Mouse (Mus musculus): ENCODE data around the gene Man1b1. TPM values are rescaled to one million over a fixed set of nuclear protein-coding genes. Genes with fewer than 3 reads are reported as not detected.

Man1b1 gene
- polyA plus RNA-seq, 1 experiment from 2014 or later, result 52.3 TPM

- 57% methylated on average over 5 of the region's 5 CpGs for WGBS
- no peak overlapping the region for H3K4me3 ChIP-seq
- H3K9me3 ChIP-seq, result no peaks in the 10 kb centered on the region
- no peak for DNase-seq (ENCODE audit: low spot score)
- no peaks in the 10 kb centered on the region for H3K4me1 ChIP-seq
- H3K27ac ChIP-seq, result no peak overlapping the region
- H3K36me3 ChIP-seq, result no peaks in the 10 kb centered on the region
- H3K27me3 ChIP-seq (ENCODE audit: insufficient read depth, poor library complexity, severe bottlenecking), result peaks cover 9% of the 10 kb centered on the region; the same call in 1 of the 2 replicates
Measured at GRCm38 (mm10) chr2:25384492-25384891, 52.4 kb downstream of the Man1b1 start.

GRCm38 (mm10) chr2:25391266-25391665 lies 59.1 kb downstream of the Man1b1 start:
- Histone ChIP-seq H3K9me3 (no peaks in the 10 kb centered on the region), H3K27me3 (ENCODE audit: insufficient read depth, poor library complexity, severe bottlenecking) (peaks cover 50% of the 10 kb centered on the region), H3K36me3 (no peaks in the 10 kb centered on the region), H3K27ac (no peak overlapping the region), H3K4me1 (peaks cover 18% of the 10 kb centered on the region), H3K4me3 (no peak overlapping the region)
- WGBS, result 72% methylated on average over 5 of the region's 5 CpGs
- DNase-seq (ENCODE audit: low spot score), result no peak

GRCm38 (mm10) chr2:25394281-25395221 lies 62.4 kb downstream of the Man1b1 start:
- DNase-seq (ENCODE audit: low spot score), result no peak
- Histone ChIP-seq H3K4me1 (peaks cover 21% of the 10 kb centered on the region), H3K4me3 (no peak overlapping the region), H3K27me3 (ENCODE audit: insufficient read depth, poor library complexity, severe bottlenecking) (peaks cover 80% of the 10 kb centered on the region), H3K36me3 (no peaks in the 10 kb centered on the region), H3K9me3 (no peaks in the 10 kb centered on the region), H3K27ac (no peak overlapping the region)
- 33% methylated on average over 3 of the region's 3 CpGs for WGBS

- no peak for DNase-seq (ENCODE audit: low spot score)
- H3K9me3 ChIP-seq, result no peaks in the 10 kb centered on the region
- H3K27ac ChIP-seq, result no peak within 1 kb of the TSS
- H3K36me3 ChIP-seq, result no peaks in the 10 kb centered on the region
- H3K27me3 ChIP-seq (ENCODE audit: insufficient read depth, poor library complexity, severe bottlenecking), result peaks cover 94% of the 10 kb centered on the region
- peaks cover 26% of the 10 kb centered on the region for H3K4me1 ChIP-seq
- WGBS, result 1% methylated on average over 57 of the region's 57 CpGs
- H3K4me3 ChIP-seq, result peak within 1 kb of the TSS; percentile 55
Measured at GRCm38 (mm10) chr2:25395721-25396596, 63.8 kb downstream of the Man1b1 start, which contains the start of gene Entpd2. Entpd2 (plus strand) TSS chr2:25395874.

- DNase-seq (ENCODE audit: low spot score), result no peak
- H3K36me3 ChIP-seq, result no peaks in the 10 kb centered on the region
- 25% methylated on average over 3 of the region's 3 CpGs for WGBS
- H3K27me3 ChIP-seq (ENCODE audit: insufficient read depth, poor library complexity, severe bottlenecking), result peaks cover 97% of the 10 kb centered on the region
- H3K4me1 ChIP-seq, result peaks cover 26% of the 10 kb centered on the region
- H3K9me3 ChIP-seq, result no peaks in the 10 kb centered on the region
- H3K27ac ChIP-seq, result no peak overlapping the region
- H3K4me3 ChIP-seq, result peak overlapping the region; percentile 55
Measured at GRCm38 (mm10) chr2:25396597-25396983, 64.5 kb downstream of the Man1b1 start.

- H3K4me1 ChIP-seq, result peaks cover 26% of the 10 kb centered on the region
- WGBS, result 44% methylated on average over 1 of the region's 1 CpGs
- H3K36me3 ChIP-seq, result no peaks in the 10 kb centered on the region
- H3K27me3 ChIP-seq (ENCODE audit: insufficient read depth, poor library complexity, severe bottlenecking), result peaks cover 98% of the 10 kb centered on the region
- H3K27ac ChIP-seq, result no peak overlapping the region
- no peak overlapping the region for H3K4me3 ChIP-seq
- H3K9me3 ChIP-seq, result no peaks in the 10 kb centered on the region
- no peak for DNase-seq (ENCODE audit: low spot score)
Measured at GRCm38 (mm10) chr2:25397010-25397409, 64.9 kb downstream of the Man1b1 start.

GRCm38 (mm10) chr2:25398065-25398464 lies 65.9 kb downstream of the Man1b1 start:
- no peaks in the 10 kb centered on the region for H3K9me3 ChIP-seq
- no peak for DNase-seq (ENCODE audit: low spot score)
- WGBS, result 81% methylated on average over 7 of the region's 7 CpGs
- peaks cover 33% of the 10 kb centered on the region for H3K4me1 ChIP-seq
- no peak overlapping the region for H3K27ac ChIP-seq
- peaks cover 100% of the 10 kb centered on the region for H3K27me3 ChIP-seq (ENCODE audit: insufficient read depth, poor library complexity, severe bottlenecking)
- no peaks in the 10 kb centered on the region for H3K36me3 ChIP-seq
- H3K4me3 ChIP-seq, result no peak overlapping the region

GRCm38 (mm10) chr2:25399051-25399450 lies 66.9 kb downstream of the Man1b1 start, which contains the start of gene Npdc1:
Npdc1 (plus strand) TSS chr2:25399351.
- H3K36me3 ChIP-seq, result no peaks in the 10 kb centered on the region
- H3K27me3 ChIP-seq (ENCODE audit: insufficient read depth, poor library complexity, severe bottlenecking), result peaks cover 100% of the 10 kb centered on the region
- 53% methylated on average over 8 of the region's 8 CpGs for WGBS
- H3K4me1 ChIP-seq, result peaks cover 36% of the 10 kb centered on the region
- no peak within 1 kb of the TSS for H3K4me3 ChIP-seq
- H3K27ac ChIP-seq, result no peak within 1 kb of the TSS
- no peaks in the 10 kb centered on the region for H3K9me3 ChIP-seq
- no peak for DNase-seq (ENCODE audit: low spot score)

- H3K9me3 ChIP-seq, result no peaks in the 10 kb centered on the region
- H3K27ac ChIP-seq, result no peak overlapping the region
- DNase-seq (ENCODE audit: low spot score), result no peak
- H3K27me3 ChIP-seq (ENCODE audit: insufficient read depth, poor library complexity, severe bottlenecking), result peaks cover 98% of the 10 kb centered on the region
- H3K36me3 ChIP-seq, result no peaks in the 10 kb centered on the region
- H3K4me1 ChIP-seq, result peaks cover 26% of the 10 kb centered on the region
- peak overlapping the region; percentile 22; the same call in 1 of the 2 replicates for H3K4me3 ChIP-seq
- WGBS, result 24% methylated on average over 16 of the region's 16 CpGs
Measured at GRCm38 (mm10) chr2:25400291-25400690, 68.2 kb downstream of the Man1b1 start.

- Histone ChIP-seq H3K4me3 (peak overlapping the region; percentile 22; the same call in 1 of the 2 replicates), H3K27me3 (ENCODE audit: insufficient read depth, poor library complexity, severe bottlenecking) (peaks cover 98% of the 10 kb centered on the region), H3K36me3 (no peaks in the 10 kb centered on the region), H3K9me3 (no peaks in the 10 kb centered on the region), H3K27ac (no peak overlapping the region), H3K4me1 (peaks cover 23% of the 10 kb centered on the region)
- WGBS, result 2% methylated on average over 17 of the region's 17 CpGs
- DNase-seq (ENCODE audit: low spot score), result no peak
Measured at GRCm38 (mm10) chr2:25400764-25401163, 68.6 kb downstream of the Man1b1 start.
